Mouse (Mus musculus) adrenal gland, adult (tissue): ENCODE results near the gene Arhgef39.

Experiments used
- DNase-seq, 2 experiments: peaks; one replicate each; pipeline ENCODE4 v3.0.0; 2022 to 2023; ENCODE audit warnings: low spot score in 1 of 2; ENCODE audit not compliant: inconsistent age in 2 of 2

Arhgef39 gene

GRCm38 (mm10) chr4:43480985-43481384, 18.5 kb downstream of the Arhgef39 start:
- DNase-seq = no peak

- peak; percentile 60 to 83 for DNase-seq
Observed at GRCm38 (mm10) chr4:43478906-43479832, 20.3 kb downstream of the Arhgef39 start.

- no peak for DNase-seq
Observed at GRCm38 (mm10) chr4:43478534-43478858, 21.0 kb downstream of the Arhgef39 start.

GRCm38 (mm10) chr4:43477857-43478533, 21.5 kb downstream of the Arhgef39 start:
- peak; percentile 91 to 96 for DNase-seq

GRCm38 (mm10) chr4:43476604-43477003, 22.9 kb downstream of the Arhgef39 start:
- DNase-seq = peak in 1 of 2 experiments; percentile 50

- no peak for DNase-seq
Observed at GRCm38 (mm10) chr4:43473636-43474035, 25.9 kb downstream of the Arhgef39 start.

GRCm38 (mm10) chr4:43470301-43470700, 29.2 kb downstream of the Arhgef39 start:
- no peak for DNase-seq

GRCm38 (mm10) chr4:43466872-43467271, 32.6 kb downstream of the Arhgef39 start:
- no peak for DNase-seq

- no peak for DNase-seq
Observed at GRCm38 (mm10) chr4:43465935-43466334, 33.6 kb downstream of the Arhgef39 start.

- no peak for DNase-seq
Observed at GRCm38 (mm10) chr4:43463102-43463501, 36.4 kb downstream of the Arhgef39 start.

GRCm38 (mm10) chr4:43457124-43457523, 42.4 kb downstream of the Arhgef39 start:
- DNase-seq = no peak

- DNase-seq = no peak
Observed at GRCm38 (mm10) chr4:43456470-43456869, 43.0 kb downstream of the Arhgef39 start.

GRCm38 (mm10) chr4:43454041-43454836, 45.3 kb downstream of the Arhgef39 start, which contains the start of gene Cd72:
Gene Cd72 (minus strand): TSS chr4:43454628.
- DNase-seq = no peak

GRCm38 (mm10) chr4:43453413-43453812, 46.1 kb downstream of the Arhgef39 start:
- no peak for DNase-seq

- DNase-seq = no peak
Observed at GRCm38 (mm10) chr4:43452315-43452714, 47.2 kb downstream of the Arhgef39 start.

- peak; percentile 54 to 85 for DNase-seq
Observed at GRCm38 (mm10) chr4:43448554-43448953, 50.9 kb downstream of the Arhgef39 start.

GRCm38 (mm10) chr4:43447251-43447650, 52.2 kb downstream of the Arhgef39 start:
- DNase-seq = peak; percentile 51 to 73
